Mouse (Mus musculus) thymus, adult 2 months (tissue): ENCODE data around the gene Pin4.

ENCODE experiments used
- CTCF ChIP-seq: fragments of 200-500 bp; IDR thresholded peaks from 2 replicates; pipeline ENCODE4 v1.5.1; 2012; ENCODE audit warnings: mild to moderate bottlenecking, control low read depth, low read length, moderate library complexity, borderline replicate concordance; ENCODE audit not compliant: control insufficient read depth, poor library complexity, insufficient read depth; ENCODE audit errors: extremely low read depth
- POLR2A ChIP-seq: fragments of 200-500 bp; IDR thresholded peaks from 2 replicates; pipeline ENCODE4 v1.6.1; 2012; ENCODE audit warnings: mild to moderate bottlenecking, low read length, control low read depth, moderate library complexity; ENCODE audit not compliant: control insufficient read depth, poor library complexity, insufficient read depth; ENCODE audit errors: extremely low read depth

- no peak for TF ChIP-seq CTCF
- TF ChIP-seq POLR2A, result no peak
Observed at GRCm38 (mm10) chrX:102074435-102074834, 44.8 kb upstream of the Pin4 start.
